Mouse (Mus musculus): ENCODE measurements around the gene Ttc41. TPM values are rescaled to one million over a fixed set of nuclear protein-coding genes. Genes with fewer than 3 reads are reported as not detected.
A peak's percentile ranks its signal among the peaks of the same experiment; 100 is the strongest.
"Not testable (repeated sequence)": the region's sequence is repeated elsewhere in the genome, so short reads cannot be mapped to it uniquely, and the experiment has no call there.

Gene Ttc41
- 1 to 10 TPM; 2.2 to 2.5 TPM for total RNA-seq (2021)
- long read RNA-seq, experiment 1, partial matches to known transcripts, result 0 of 1 reads
- long read RNA-seq, experiment 1, other reads (novel, unspliced or antisense), result 1 of 1 reads
- long read RNA-seq, experiment 2, partial matches to known transcripts, result 1 of 1 reads
- long read RNA-seq, experiment 2, other reads (novel, unspliced or antisense), result 0 of 1 reads

DNA sequence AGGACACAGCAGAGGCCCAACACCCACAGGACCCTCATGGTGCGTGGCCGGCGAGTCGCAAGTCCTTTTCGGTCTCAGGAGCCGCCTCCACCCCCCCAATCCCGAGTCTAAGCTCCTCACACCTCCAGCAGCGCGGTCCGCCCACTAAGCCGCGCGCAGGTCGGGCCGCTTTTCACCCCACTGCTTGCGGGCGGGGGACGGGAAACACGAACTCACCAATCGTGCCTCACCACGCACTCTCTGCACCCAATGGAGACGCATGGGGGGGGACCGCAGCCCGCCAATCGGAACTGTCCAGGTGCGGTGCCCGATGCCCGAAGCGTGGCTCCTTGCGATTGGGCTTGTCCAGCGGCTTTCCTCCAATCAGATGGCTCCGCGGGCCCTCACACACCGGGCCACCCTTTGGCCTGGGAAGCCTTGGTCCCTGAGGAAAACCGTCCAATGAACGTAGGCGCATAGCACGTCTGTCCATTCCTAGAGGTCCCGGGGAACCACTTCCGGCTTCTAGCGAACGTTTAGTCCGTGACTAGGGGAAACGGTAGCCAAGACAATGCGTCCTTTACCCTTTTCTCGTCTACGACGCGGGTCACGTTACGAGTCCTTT is at the start of gene Ttc41, which contains the start of gene Hsp90b1:
Ttc41 (plus strand) TSS at position 494 of the 604 bp plus-strand sequence.
Hsp90b1 (minus strand) TSS at position 192 of the 604 bp plus-strand sequence.
- peak; percentile 99 for DNase-seq

GRCm38 (mm10) chr10:86670550-86670949 is 35.1 kb upstream of the Ttc41 start:
- DNase-seq, result not testable (repeated sequence)

GRCm38 (mm10) chr10:86684797-86685178 is 20.8 kb upstream of the Ttc41 start:
- not testable (repeated sequence) for DNase-seq

DNA sequence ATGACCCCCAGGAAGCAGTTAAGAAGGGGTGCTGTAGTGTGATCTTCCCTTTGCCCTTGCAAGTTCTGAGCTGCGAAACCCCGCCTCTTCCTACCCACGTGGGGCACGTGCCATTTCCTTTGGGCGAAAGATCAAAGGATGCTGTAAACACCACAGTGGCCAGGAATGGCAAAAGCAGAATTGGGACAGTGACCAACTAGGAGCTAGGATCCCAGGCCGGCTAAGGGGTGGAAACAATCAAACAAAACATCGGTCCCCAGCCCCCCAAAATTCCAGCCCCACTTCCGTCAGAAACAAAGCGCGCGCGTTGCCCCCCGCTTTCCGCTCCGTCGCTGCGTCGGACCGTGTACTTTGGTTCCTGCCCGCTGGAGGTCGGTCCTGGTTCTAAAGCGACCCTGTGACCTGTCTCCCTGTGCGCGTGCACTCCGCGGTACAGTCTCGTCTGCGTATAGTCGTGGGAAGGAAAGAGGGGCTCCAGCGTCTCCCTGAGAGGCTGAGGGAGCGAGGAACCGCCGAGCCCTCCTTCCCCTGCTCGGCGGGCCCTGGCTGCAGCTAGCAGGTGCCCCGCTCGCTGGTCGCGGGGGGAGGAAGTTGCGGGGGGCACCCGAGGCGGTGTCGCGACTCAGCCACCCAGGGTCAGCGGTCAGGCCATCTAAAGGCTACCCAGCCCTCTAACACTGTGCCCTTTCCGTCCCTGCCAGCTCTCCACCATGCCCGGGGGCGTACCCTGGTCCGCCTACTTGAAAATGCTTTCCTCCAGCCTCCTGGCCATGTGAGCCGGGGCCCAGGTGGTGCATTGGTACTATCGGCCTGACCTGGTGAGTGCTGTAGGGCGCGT is 20.2 kb upstream of the Ttc41 start:
- peak; percentile 88 for DNase-seq

- not testable (repeated sequence) for DNase-seq
Observed at GRCm38 (mm10) chr10:86686017-86686360, 19.6 kb upstream of the Ttc41 start.

- DNase-seq, result no peak
Observed at GRCm38 (mm10) chr10:86700251-86700650, 5.4 kb upstream of the Ttc41 start.

DNA sequence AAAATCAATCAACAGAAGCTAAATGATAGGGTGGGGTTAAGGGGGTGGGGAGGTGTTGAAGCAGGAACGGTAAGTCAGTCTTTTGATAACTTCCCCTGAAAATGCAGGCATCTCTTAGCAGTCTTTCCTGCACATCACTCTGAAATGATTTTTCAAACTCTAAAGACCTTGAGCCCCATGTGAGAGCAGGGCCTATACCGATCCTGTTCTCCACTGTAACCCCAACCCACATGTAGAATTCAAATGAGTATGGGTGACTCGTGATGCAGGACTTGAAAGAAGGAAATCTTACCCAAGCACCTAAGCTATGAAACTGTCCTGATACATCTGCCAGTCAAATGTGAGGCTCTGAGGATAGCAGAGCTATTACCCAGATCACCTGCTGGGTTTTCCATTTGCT is 4.6 kb upstream of the Ttc41 start:
- no peak for DNase-seq

- no peak for DNase-seq
Observed at GRCm38 (mm10) chr10:86702312-86702920, 3.2 kb upstream of the Ttc41 start.

DNA sequence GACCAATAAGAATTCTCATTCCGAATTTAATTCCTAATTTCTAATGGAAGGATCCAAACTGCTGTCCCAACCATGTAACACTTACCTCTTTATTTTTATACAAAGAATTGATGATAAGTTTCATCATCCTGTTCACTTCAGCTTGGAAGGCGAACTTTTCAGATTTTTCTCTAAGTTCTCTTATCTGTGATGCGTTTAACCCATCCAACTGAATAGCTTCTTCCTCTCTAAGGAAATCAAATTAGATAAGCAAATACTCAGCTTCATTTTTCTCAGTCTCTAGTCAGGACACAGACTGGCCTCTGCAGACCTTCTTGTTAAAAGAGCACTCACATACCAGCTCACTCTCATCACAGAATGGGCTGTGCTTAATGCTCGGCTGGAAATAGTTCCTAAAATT is 2.2 kb upstream of the Ttc41 start:
- no peak for DNase-seq

GRCm38 (mm10) chr10:86704141-86704540 is 1.5 kb upstream of the Ttc41 start:
- peak; percentile 40 for DNase-seq

DNA sequence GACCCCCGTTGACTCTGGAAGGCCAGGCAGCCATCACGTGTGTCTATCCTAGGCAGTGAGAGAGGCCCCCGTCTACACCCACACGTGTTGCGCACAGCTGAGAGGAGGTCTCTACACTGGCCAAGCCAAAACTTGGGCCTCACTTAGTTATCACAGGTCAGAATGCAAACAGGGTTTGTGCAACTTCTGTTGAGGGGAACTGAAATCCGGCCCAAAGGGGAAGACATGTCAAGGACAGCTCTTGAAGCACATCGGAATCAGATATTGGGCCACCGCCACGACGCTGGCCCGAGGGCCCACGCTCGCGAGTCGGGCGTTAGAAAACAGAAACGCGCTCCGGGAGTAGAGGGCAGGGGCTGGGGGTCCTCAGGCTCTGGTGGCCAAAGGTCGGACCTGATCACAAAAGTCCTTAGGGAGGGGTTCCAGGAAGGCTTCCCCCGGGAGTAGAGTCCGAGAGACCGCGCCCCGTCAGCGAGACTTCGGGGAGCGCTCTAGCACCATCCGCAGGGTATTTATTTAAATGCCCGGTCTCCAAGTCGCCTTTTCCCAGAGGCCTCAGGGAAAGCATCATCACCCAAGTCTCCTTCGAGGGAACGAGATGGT is 921 bp upstream of the Ttc41 start:
- peak; percentile 52 for DNase-seq

- peak; percentile 78 for DNase-seq
Observed at GRCm38 (mm10) chr10:86705922-86706752, 526 bp downstream of the Ttc41 start.

GRCm38 (mm10) chr10:86707134-86707533 is 1.5 kb downstream of the Ttc41 start:
- no peak for DNase-seq

- DNase-seq, result no peak
Observed at GRCm38 (mm10) chr10:86712156-86712555, 6.5 kb downstream of the Ttc41 start.

DNA sequence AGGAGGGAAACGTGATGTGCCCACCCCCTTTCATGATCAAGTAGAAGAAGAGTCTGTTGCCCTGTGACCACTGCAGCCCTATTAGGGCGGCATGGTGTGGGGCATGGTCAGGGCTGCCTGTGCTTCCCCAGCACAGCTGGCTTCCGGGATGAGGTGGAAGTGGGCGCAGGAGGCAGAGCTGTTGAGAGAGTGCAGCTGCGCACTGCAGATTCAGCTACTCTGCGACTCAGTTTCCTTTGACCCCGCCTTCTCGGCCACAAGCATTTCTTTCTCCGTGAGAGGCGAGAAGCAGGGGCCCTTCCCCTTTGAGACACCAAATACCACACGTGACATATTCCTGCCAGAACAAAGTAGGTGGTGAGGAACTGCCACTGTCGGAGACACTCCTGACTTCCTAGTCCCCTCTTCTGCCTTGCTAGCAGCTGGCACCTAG is 22.0 kb downstream of the Ttc41 start:
- peak; percentile 41 for DNase-seq

- peak; percentile 33 for DNase-seq
Observed at GRCm38 (mm10) chr10:86728176-86728575, 22.6 kb downstream of the Ttc41 start.

DNA sequence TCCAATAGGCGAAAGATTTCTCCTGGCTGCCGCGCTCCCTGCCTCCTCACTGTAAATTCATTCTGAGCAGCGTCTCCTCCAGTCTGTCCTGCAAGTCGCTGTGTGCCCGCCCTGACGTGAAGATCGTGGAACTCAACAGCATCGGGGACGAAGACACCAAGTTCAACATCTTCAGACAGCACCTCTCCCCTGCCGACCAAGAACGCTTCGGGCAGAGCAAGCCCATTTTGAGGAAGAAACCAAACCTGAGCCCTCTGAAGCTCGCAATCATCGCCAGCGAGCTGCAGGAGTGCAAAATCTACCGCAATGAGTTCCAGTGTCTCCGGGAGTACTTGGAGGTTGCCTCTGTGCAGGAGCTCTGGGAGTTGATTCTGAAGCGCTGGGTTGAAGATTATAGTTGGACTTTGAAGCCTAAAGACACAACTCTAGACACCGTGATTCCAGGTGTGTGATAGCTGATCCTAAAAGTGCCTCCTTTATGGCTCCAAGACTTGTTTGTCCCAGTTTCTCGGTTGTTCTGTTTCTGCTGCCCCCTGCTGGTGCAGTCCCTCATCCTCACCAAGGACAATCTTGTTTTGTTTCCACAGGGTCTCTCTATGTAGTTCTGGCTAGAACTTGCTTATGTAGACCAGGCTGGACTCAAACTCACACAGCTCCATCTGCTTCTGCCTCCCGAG is 25.4 kb downstream of the Ttc41 start:
- DNase-seq, result peak; percentile 90

GRCm38 (mm10) chr10:86731500-86731863 is 25.9 kb downstream of the Ttc41 start:
- no peak for DNase-seq

GRCm38 (mm10) chr10:86735036-86735435 is 29.4 kb downstream of the Ttc41 start:
- DNase-seq, result no peak

GRCm38 (mm10) chr10:86742918-86743317 is 37.3 kb downstream of the Ttc41 start:
- no peak for DNase-seq

GRCm38 (mm10) chr10:86744306-86744705 is 38.7 kb downstream of the Ttc41 start:
- no peak for DNase-seq

Data from adrenal gland, postnatal 10 days (tissue).